Mouse (Mus musculus) lung, embryonic 14.5 days (tissue): ENCODE measurements around the gene Gxylt2. TPM values are rescaled to one million over a fixed set of nuclear protein-coding genes. Genes with fewer than 3 reads are reported as not detected.

Experiments
- ATAC-seq: fragments of 200-750 bp; cut with Nextera tagmentation; 2 replicates; pipeline ENCODE4 v1.8.0; 2017; ENCODE audit warnings: mild to moderate bottlenecking, moderate TSS enrichment, moderate library complexity; ENCODE audit not compliant: insufficient read depth
- DNase-seq: peaks from one replicate; pipeline ENCODE4 v3.0.0-alpha.2; 2015
- H3K27ac ChIP-seq: fragments of 300-500 bp; sonication (generic); 2 replicates; pipeline ENCODE4 v1.5.1; 2014; ENCODE audit warnings: low read depth, mild to moderate bottlenecking, moderate library complexity
- H3K27me3 ChIP-seq: fragments of 300-500 bp; sonication (generic); 2 replicates; pipeline ENCODE4 v1.6.1; 2014; ENCODE audit warnings: low read length, control low read depth; ENCODE audit not compliant: insufficient read depth
- H3K36me3 ChIP-seq: fragments of 300-500 bp; sonication (generic); 2 replicates; pipeline ENCODE4 v1.6.1; 2014; ENCODE audit warnings: control low read depth; ENCODE audit not compliant: insufficient read depth
- H3K4me1 ChIP-seq: fragments of 300-500 bp; sonication (generic); 2 replicates; pipeline ENCODE4 v1.6.1; 2014; ENCODE audit warnings: antibody characterized with exemption, control low read depth; ENCODE audit not compliant: insufficient read depth
- H3K4me2 ChIP-seq: fragments of 300-500 bp; sonication (generic); 2 replicates; pipeline ENCODE4 v1.6.1; 2014; ENCODE audit warnings: mild to moderate bottlenecking
- H3K4me3 ChIP-seq: fragments of 300-500 bp; sonication (generic); 2 replicates; pipeline ENCODE4 v1.5.1; 2014; ENCODE audit warnings: low read depth, low read length
- H3K9ac ChIP-seq: fragments of 300-500 bp; sonication (generic); 2 replicates; pipeline ENCODE4 v1.6.1; 2014
- H3K9me3 ChIP-seq: fragments of 300-500 bp; sonication (generic); 2 replicates; pipeline ENCODE4 v1.6.1; 2016; ENCODE audit warnings: low read depth, low read length, control low read depth
- CTCF ChIP-seq: IDR thresholded peaks from 2 replicates; pipeline ENCODE4 v1.5.1; 2016; ENCODE audit warnings: antibody characterized with exemption, low read depth
- WGBS: fragments of 180-500 bp; shearing (Covaris S2); extraction: QIAGEN DNeasy Blood & Tissue Kit; methylation state at CpG from one replicate; pipeline ENCODE4 v1.1.7; 2014; 5-methylcytosine and 5-hydroxymethylcytosine counted together
- polyA plus RNA-seq: library from polyadenylated mRNA; unstranded; fragments of >200 nt; fragmentation: Nextera tagmentation; extraction: Ambion mirVana; gene quantifications from 2 replicates; pipeline ENCODE4 v1.2.1, GENCODE M21; 2014

Gene Gxylt2
- polyA plus RNA-seq, 1 experiment from 2014 or later: 6.0 TPM

DNA sequence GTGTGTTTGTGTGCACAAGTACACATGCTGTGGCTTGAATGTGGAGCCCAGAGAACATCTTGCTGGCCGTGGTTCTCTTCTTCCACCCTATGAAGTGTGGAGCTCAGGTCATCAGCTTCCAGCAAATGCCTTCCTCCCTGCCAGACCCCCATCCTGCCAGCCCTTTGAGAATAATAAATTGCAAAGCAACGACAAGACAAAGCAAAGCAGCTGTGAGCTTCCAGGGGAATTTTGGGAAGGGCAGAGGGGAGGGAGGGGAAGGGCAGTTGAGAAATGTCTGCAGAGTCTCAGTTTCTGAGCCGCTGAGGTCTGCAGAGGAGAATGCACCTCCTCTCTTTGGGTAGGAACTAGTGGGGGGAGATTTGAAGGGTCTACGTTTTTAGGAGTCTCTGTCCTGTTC is 75.9 kb downstream of the Gxylt2 start:
- no peak overlapping the region for H3K9ac ChIP-seq
- H3K36me3 ChIP-seq: no peaks in the 10 kb centered on the region
- H3K27ac ChIP-seq: no peak overlapping the region
- H3K4me3 ChIP-seq: no peak overlapping the region
- H3K4me2 ChIP-seq: no peak overlapping the region
- DNase-seq (peak; percentile 30), ATAC-seq (no peak)
- H3K4me1 ChIP-seq: no peaks in the 10 kb centered on the region
- WGBS: 22% methylated on average over 4 of the region's 4 CpGs
- no peaks in the 10 kb centered on the region for H3K27me3 ChIP-seq
- no peaks in the 10 kb centered on the region for H3K9me3 ChIP-seq
- no peak for TF ChIP-seq CTCF

DNA sequence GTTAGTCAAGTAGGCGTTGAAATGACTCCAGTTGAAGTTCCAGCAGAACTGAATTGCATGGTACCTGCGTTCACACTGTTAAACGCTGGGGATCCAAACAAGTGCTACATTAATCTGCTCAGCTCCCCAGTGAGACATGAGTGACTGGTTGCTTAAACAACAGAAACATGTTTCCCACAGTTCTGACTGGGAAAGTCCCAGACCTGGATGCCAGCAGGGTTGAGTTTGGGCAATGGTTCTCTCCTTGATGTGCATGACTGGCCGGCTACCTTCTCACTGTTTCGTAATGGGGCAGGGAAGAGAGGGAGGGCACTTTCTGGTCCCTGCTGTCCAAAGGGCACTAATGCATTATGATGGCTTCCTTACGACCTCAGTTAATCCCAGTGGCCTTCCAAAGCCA is 77.1 kb downstream of the Gxylt2 start:
- Histone ChIP-seq H3K4me3 (no peak overlapping the region), H3K9me3 (no peaks in the 10 kb centered on the region), H3K27me3 (no peaks in the 10 kb centered on the region), H3K4me1 (no peaks in the 10 kb centered on the region), H3K9ac (no peak overlapping the region), H3K4me2 (no peak overlapping the region), H3K27ac (no peak overlapping the region), H3K36me3 (no peaks in the 10 kb centered on the region)
- no peak for TF ChIP-seq CTCF
- ATAC-seq (no peak), DNase-seq (no peak)
- 82% methylated on average over 6 of the region's 6 CpGs for WGBS

DNA sequence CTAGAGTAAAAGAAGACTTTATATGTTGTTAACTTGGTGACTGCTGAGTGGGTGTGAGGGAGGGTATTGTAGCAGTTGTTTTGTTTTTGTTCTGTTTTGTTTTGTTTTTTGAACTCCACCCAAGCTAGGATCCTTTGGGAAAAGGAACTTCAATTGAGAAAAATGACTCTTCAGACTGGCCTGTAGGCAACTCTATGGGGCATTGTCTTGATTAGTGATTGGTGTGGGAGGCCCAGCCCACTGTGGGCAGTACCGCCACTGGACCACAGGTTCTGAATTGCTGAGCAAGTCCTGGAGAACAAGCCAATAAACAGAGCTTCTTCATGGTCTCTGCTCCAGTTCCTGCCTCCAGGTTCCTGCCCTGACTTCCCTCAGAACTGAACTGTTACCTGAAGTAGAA is 83.2 kb downstream of the Gxylt2 start:
- Histone ChIP-seq H3K4me2 (no peak overlapping the region), H3K27ac (no peak overlapping the region), H3K9me3 (no peaks in the 10 kb centered on the region), H3K36me3 (no peaks in the 10 kb centered on the region), H3K9ac (no peak overlapping the region), H3K4me3 (no peak overlapping the region), H3K27me3 (no peaks in the 10 kb centered on the region), H3K4me1 (no peaks in the 10 kb centered on the region)
- DNase-seq: no peak
- WGBS: 96% methylated on average over 1 of the region's 1 CpGs
- TF ChIP-seq CTCF: no peak
- no peak for ATAC-seq

DNA sequence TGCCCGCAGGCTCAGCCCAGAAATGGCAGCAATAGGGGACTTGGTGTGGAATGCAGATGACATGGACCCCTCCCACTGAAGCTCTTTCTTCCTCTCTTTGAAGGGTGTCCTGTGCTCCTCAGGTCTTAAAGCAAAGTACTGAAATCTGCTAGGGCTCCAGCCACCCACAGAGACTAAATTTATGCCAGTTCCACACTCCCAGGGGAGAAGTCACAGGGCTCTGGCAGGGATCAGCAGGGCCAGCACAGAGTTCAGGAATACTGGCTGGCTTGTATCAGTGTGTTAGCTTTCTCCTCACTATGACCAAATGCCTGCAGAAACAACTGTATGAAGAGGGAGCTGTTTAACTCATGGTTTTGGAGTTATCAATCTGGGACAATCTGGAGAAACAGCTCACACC is 84.6 kb downstream of the Gxylt2 start:
- no peak overlapping the region for H3K4me2 ChIP-seq
- no peaks in the 10 kb centered on the region for H3K9me3 ChIP-seq
- no peak for DNase-seq
- no peak for TF ChIP-seq CTCF
- H3K27ac ChIP-seq: no peak overlapping the region
- ATAC-seq: no peak
- H3K9ac ChIP-seq: no peak overlapping the region
- H3K36me3 ChIP-seq: no peaks in the 10 kb centered on the region
- no peak overlapping the region for H3K4me3 ChIP-seq
- H3K27me3 ChIP-seq: no peaks in the 10 kb centered on the region
- no peaks in the 10 kb centered on the region for H3K4me1 ChIP-seq
- 86% methylated on average over 1 of the region's 1 CpGs for WGBS

DNA sequence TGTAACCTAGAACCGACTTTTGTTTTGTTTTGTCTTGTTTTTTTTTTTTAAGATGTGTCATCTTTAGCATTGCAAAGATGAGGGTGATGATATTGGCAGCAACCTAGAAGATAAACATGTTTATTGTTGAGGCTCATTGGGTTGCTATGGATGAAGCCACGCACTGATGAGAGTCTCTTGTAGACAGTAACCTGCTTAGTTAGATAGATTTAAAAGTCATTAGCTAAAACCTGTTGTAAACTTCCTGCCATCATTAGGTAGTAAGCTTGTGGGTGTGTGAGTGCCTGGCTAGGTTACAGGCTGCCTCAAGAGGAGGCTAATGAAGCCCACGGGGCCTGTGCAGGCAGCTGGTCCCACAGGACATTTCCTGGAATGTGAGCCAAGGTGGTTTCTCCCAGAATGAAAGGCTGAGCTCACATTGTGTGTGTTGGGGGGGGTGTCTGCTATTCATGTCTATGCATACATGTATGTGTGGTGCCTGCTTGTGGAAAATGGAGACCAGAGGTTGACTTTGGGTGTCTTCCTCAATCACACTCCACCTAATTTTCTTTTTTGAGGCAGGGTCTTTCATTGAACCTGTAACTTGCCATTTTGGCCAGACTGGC is 87.6 kb downstream of the Gxylt2 start:
- Histone ChIP-seq H3K27me3 (no peaks in the 10 kb centered on the region), H3K4me3 (no peak overlapping the region), H3K27ac (no peak overlapping the region), H3K36me3 (no peaks in the 10 kb centered on the region), H3K9ac (no peak overlapping the region), H3K4me2 (no peak overlapping the region), H3K4me1 (no peaks in the 10 kb centered on the region), H3K9me3 (no peaks in the 10 kb centered on the region)
- ATAC-seq: no peak
- DNase-seq: no peak
- 67% methylated on average over 3 of the region's 3 CpGs for WGBS
- TF ChIP-seq CTCF: no peak

DNA sequence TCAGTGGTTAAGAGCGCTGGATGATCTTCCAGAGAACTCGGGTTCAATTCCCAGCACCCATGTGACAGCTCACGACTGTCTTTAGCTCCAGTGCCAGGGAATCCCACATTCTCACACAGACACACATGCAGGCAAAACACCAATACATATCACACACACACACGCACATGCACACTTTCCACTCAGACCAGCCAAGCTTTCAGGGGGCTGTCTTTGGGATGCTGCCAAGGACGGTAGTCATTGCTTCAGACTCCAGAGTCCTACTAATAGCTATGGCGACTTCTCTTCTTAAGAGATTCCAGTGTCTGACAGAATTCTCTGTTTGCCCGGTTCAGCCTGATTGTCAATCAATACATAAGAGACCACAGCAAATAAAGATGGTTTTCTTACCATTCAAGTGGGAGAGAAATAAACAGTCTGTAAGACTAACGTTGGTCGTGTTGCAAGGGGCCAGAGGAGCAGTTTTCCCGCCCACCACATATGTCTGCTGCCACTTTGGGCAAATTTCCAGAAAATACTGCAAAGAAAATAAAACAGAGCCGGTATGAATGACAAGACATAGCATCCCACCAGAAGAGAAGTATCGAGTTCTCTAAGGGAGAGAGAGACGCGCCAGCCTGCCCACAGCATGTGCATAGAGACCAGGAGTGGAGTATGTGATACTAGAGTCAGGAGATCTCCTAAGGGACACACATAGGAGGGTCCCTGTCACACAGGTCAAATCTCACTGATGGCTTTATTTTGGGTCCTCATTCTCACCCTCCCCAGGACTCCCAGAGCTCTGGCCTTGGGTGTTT is 88.6 kb downstream of the Gxylt2 start:
- 42% methylated on average over 14 of the region's 14 CpGs for WGBS
- H3K4me1 ChIP-seq: no peaks in the 10 kb centered on the region
- H3K27ac ChIP-seq: no peak overlapping the region
- no peaks in the 10 kb centered on the region for H3K9me3 ChIP-seq
- TF ChIP-seq CTCF: no peak
- ATAC-seq (peak; percentile 66), DNase-seq (peak; percentile 82)
- H3K4me3 ChIP-seq: no peak overlapping the region
- H3K36me3 ChIP-seq: no peaks in the 10 kb centered on the region
- H3K4me2 ChIP-seq: 0 out of 2 replicates have a peak overlapping the region, but pooled peaks have one; percentile 1
- H3K27me3 ChIP-seq: no peaks in the 10 kb centered on the region
- no peak overlapping the region for H3K9ac ChIP-seq

DNA sequence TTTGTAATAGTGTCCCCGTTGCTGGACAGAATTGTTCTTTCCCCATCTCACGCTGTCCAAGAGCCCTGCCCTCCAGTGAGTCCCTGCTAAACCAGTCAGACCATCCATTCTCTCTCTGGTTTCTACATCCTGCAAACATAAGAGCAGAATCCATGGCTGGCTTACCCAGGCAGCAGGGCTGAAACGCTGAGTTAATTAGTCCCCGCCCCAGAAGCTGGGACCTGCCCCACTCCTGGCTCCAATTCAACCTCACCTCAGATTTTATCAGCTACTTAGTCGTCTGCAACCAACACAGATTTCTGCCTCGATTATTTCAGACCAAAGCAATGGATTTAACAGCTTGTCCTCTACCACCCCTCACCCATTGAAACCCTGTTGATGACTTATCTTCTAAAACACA is 91.3 kb downstream of the Gxylt2 start:
- ATAC-seq (no peak), DNase-seq (peak; percentile 21)
- H3K9me3 ChIP-seq: no peaks in the 10 kb centered on the region
- no peak overlapping the region for H3K4me2 ChIP-seq
- H3K4me3 ChIP-seq: no peak overlapping the region
- no peak overlapping the region for H3K9ac ChIP-seq
- no peak overlapping the region for H3K27ac ChIP-seq
- no peaks in the 10 kb centered on the region for H3K4me1 ChIP-seq
- WGBS: 41% methylated on average over 6 of the region's 6 CpGs
- TF ChIP-seq CTCF: no peak
- no peaks in the 10 kb centered on the region for H3K36me3 ChIP-seq
- no peaks in the 10 kb centered on the region for H3K27me3 ChIP-seq
